Mouse (Mus musculus) Patski (cell line): ENCODE measurements at regions not wholly inside any gene's neighbourhood (a gene's known extent, or its start where the extent isn't known, plus 50 kb on each side); places are given as distances from the start of the nearest gene placed in this dataset.
A peak's percentile ranks its signal among the peaks of the same experiment; 100 is the strongest.

Experiments used
- ATAC-seq: fragments of 100-300 bp; one replicate; pipeline ENCODE4 v1.8.0; 2021
- CTCF ChIA-PET: fragments of 350-600 bp; sonication (Branson Sonifier 250); formaldehyde crosslinking; loops from one replicate; lab custom pipeline; 2022; ENCODE audit warnings: inconsistent platforms; lab: Charles Lee
- POLR2A ChIA-PET: fragments of 350-600 bp; sonication (Branson Sonifier 250); formaldehyde crosslinking; loops from one replicate; lab custom pipeline; 2022; ENCODE audit warnings: antibody characterized with exemption, inconsistent platforms; lab: Charles Lee
- DNase-seq: peaks from one replicate; pipeline ENCODE4 v3.0.0-alpha.2; 2011; ENCODE audit warnings: low read depth, low spot score
- H3K27me3 ChIP-seq: fragments of 371-371 bp; one replicate; pipeline ENCODE4 v1.5.1; 2021
- CTCF ChIP-seq: fragments of 100-300 bp; IDR thresholded peaks from one replicate; pipeline ENCODE4 v1.5.1; 2021
- in situ Hi-C: fragments of 300-500 bp; cut with MboI; formaldehyde crosslinking; loops from 3 replicates; pipeline ENCODE4 v1.11.1; 2018; ENCODE audit warnings: low pct_unique_long_range_greater_than_20kb, mixed read lengths

DNA sequence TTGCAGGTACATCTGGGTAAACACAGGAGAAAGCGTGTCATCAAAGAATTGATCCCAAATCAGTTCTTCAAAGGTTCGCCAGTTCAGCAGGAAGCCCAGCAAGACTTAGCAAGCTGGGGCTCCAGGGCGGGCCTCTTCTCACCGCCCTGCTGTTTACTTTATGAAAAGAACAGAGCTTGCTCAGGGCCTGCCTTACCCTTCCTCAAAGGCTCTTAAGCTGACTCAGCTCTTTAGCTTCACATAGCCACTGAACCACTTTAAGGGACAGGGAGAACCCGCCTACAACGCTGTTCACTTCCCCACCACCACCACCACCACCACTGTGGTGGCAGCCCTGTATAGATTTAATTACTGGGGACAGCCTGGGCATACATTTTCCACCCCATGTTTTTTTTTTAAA is 148.5 kb downstream of the Clic5 start:
- ATAC-seq, result no peak

DNA sequence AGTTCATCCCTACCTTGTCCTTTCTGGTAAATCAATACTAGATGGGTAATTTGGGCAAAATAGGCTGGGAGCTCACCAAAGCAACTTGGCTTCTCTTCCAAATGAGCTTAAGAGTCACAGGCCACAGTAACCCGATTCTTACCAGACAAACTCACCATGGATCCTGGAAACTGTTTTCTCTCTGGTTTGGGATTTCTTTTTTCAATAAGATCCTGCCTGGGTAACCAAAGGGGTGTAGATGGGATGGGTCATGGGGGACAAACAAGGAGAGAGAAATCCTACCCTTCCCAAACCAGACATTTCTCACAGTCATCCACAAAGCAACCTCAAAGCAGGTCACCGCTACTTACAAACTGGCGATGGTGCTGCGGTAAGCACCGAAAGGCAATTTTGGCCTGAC is 148.9 kb downstream of the Clic5 start:
- H3K27me3 ChIP-seq, result peaks cover 10% of the 10 kb centered on the region
- in situ Hi-C loops, result no loop called here
- ChIA-PET CTCF (no interaction called here), POLR2A (no interaction called here)
- no peak for DNase-seq
- ATAC-seq, result no peak
- TF ChIP-seq CTCF, result no peak

More for the DNA sequence above, 148.5 kb downstream of the Clic5 start:
- POLR2A ChIA-PET, result interaction anchor here (0.7 kb wide), 1 partner anchor 26 kb away, joined by 3 read pairs; no protein-coding TSS in a partner anchor
- TF ChIP-seq CTCF, result no peak
- H3K27me3 ChIP-seq, result peaks cover 10% of the 10 kb centered on the region
- CTCF ChIA-PET, result no interaction called here
- DNase-seq, result no peak
- in situ Hi-C loops, result no loop called here

DNA sequence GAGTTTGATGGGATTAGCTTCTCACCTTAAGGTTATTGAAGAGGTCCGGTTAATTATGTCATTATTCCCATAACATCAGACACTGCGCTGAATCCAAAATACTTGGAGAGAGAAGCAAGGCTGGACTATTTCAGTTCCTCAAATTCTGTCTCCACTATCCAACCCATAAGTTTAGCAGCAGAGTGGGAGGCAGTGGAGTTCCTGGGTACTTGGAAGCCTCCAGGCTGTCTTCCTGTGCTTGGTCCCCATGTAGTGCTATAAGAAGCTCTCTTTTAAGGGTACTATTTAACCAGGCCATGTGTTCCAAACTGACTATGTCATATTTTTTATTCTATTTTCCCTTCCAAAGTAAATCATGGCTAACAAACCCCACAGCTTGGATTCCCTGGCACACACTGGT is 156.2 kb downstream of the Clic5 start:
- DNase-seq (no peak), ATAC-seq (no peak)
- peaks cover 21% of the 10 kb centered on the region for H3K27me3 ChIP-seq
- ChIA-PET CTCF (interaction anchor here (1.2 kb wide), 1 partner anchor 19 kb away, joined by 3 read pairs; no protein-coding TSS in a partner anchor), POLR2A (no interaction called here)
- no peak for TF ChIP-seq CTCF
- in situ Hi-C loops, result no loop called here

DNA sequence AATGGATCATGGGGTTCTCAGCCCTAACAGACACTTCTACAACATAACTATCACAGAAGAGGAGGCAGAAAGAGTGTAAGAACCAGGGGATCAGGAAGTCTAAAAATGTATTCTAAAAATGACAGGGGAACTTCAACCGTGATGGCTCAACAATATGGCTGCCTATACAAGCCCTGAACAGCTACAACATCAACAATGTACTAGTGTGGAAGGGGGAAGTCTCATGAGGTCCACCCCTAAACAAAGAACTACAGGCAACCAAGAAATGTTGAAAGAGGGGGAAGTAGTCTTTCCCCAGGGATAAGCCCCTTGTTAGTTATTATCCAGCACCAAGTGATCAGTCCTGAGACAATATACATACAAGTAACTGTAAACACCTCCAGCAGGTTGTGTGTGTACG is 157.0 kb downstream of the Clic5 start:
- ATAC-seq, result no peak
- TF ChIP-seq CTCF, result no peak
- ChIA-PET CTCF (no interaction called here), POLR2A (no interaction called here)
- DNase-seq, result no peak
- H3K27me3 ChIP-seq, result peaks cover 21% of the 10 kb centered on the region
- in situ Hi-C loops, result no loop called here

DNA sequence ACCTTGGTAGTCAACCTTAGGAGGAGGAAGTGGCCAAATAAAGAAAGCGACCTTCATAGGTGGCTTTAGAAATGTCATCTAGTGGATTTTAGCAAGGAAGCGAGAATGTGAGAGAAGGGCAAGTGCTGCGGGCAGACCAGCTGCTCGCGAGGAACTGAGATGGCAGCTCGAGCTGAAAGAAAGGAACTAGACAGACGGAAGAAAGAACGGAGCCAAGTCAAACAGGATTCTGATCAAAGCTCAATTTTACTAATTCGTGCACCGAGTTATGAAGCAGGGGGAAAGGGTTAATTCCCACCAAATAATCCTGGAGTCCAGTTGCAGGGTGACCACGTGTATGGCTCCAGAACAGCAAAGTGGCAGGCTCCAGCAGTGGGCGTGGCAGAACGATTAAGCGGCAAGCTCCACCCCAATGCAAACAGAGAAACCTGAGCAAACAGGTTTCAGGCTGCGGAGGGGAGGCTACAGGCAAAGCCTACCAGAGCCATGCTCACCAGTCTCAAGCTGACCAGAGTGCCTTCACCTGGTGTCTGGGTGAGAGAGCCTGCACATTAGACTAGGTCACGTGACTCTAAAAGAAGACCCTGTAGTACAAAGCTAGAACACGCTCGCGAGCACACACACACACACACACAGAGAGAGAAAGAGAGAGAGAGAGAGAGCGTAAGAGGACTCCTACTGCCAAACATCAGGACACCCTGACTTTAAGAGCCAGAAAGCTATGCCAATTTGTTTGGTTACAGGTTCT is 162.0 kb downstream of the Clic5 start:
- CTCF ChIA-PET, result no interaction called here
- in situ Hi-C loops, result no loop called here
- DNase-seq (no peak), ATAC-seq (no peak)
- peaks cover 17% of the 10 kb centered on the region for H3K27me3 ChIP-seq
- POLR2A ChIA-PET, result no interaction called here
- TF ChIP-seq CTCF, result no peak

DNA sequence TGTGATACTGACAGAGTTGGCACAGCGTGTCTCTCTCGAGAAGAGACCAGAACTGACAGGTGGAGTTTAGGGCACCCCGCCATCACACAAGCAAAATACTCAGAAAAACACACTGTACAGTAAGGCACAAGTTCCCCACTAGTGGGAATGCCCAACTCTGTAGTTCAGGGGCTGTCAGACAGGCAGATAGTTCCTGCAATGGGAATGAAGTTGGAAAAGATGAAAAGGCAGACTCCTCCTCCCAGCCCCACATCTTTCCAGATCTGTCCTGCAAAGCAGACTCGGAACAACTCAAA is 162.5 kb downstream of the Clic5 start:
- DNase-seq (no peak), ATAC-seq (no peak)
- in situ Hi-C loops, result no loop called here
- CTCF ChIA-PET, result no interaction called here
- POLR2A ChIA-PET, result no interaction called here
- no peak for TF ChIP-seq CTCF
- H3K27me3 ChIP-seq, result peaks cover 17% of the 10 kb centered on the region

DNA sequence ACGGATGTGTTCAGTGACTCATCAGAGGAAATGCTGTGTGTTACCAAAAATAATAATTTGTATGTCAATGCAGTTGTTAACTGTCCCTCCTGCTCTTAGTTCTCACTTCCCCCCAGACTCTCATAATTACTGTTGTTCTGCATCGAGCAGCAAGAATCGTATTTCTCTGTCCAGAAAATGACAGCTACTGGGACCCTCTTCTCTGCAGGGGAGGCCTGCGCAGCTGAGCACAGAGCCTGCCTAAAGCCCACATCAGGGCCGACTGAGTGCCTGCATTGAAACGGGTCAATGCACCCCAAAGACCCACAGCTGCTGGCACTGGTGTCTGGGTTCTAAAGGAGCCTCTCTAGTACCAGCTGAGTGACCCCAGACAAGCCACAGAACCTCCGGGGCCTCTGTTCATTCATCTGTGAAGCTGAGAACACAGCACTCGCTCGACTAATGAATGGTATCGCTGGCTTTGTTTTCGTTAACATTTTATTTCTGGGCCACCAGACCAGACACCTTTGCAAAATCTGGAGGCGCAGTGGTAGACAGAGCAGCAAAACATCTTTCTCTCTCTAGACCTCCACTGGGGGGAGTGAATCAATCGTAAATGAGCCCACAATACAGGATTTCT is 163.2 kb downstream of the Clic5 start:
- peaks cover 11% of the 10 kb centered on the region for H3K27me3 ChIP-seq
- DNase-seq (peak; percentile 50), ATAC-seq (peak; percentile 47)
- TF ChIP-seq CTCF, result no peak
- in situ Hi-C loops, result no loop called here
- ChIA-PET CTCF (no interaction called here), POLR2A (no interaction called here)

DNA sequence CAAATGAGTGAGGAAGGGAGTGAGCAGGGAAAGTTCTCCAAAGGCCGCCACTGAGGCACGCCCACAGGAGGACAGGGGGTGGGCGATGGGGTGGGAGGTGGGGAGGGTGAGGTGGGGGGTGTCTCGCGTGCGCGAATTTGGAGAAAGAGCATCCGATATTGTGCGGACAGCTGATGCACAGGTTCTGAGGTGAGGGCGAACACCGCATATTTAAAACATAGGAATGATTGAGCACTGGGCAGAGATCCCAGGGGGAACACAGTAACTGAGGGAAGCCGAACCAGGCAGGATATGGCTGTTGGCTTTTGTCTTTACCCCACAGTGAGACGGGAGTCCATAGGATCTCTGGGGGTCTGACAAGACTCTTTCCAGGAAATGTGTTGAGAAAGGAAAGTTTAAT is 163.8 kb downstream of the Clic5 start:
- in situ Hi-C loops, result no loop called here
- CTCF ChIA-PET, result no interaction called here
- POLR2A ChIA-PET, result no interaction called here
- DNase-seq, result no peak
- no peak for TF ChIP-seq CTCF
- H3K27me3 ChIP-seq, result peaks cover 9% of the 10 kb centered on the region
- no peak for ATAC-seq

DNA sequence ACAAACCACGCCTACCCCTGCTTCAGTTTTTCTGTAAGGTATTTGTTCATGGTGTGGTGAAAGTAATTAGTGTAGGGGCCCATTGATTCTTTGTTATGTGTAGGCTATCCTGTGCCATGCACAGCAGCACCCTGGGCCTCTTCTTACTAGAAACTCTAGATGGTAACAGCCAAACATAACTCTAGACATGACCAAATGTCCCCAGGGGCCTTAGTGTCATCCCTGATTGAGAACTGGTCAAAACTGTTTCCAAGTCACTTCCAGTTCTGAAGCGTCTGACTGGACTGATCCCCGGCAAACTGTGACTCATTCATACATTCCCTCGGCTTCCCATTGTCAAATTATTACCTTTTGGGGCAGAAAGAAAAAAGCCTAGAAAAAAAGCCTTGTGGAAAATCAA is 174.7 kb downstream of the Clic5 start:
- DNase-seq (peak; percentile 31), ATAC-seq (no peak)
- in situ Hi-C loops, result no loop called here
- TF ChIP-seq CTCF, result no peak
- no peaks in the 10 kb centered on the region for H3K27me3 ChIP-seq
- ChIA-PET CTCF (no interaction called here), POLR2A (no interaction called here)

DNA sequence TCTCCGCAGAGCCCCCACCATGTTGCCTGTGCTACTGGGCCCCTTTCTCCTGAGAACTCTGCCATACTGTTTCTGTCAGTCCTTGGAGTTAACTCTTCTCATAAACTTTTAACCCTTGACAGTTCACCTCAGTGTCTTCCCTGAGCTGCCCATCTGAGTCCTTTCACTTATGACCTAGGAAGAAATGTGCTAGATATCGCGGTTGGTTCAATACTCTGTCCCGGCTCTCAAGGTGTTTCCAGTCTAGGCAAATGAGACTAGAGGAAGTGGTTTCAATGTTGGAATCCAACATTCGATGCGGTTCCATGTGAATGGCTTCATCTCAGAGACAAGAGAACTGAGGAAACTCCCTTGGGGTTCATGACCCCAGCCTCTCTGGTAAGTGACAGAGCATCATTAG is 176.1 kb downstream of the Clic5 start:
- ATAC-seq (no peak), DNase-seq (no peak)
- H3K27me3 ChIP-seq, result no peaks in the 10 kb centered on the region
- ChIA-PET CTCF (no interaction called here), POLR2A (no interaction called here)
- in situ Hi-C loops, result no loop called here
- no peak for TF ChIP-seq CTCF

DNA sequence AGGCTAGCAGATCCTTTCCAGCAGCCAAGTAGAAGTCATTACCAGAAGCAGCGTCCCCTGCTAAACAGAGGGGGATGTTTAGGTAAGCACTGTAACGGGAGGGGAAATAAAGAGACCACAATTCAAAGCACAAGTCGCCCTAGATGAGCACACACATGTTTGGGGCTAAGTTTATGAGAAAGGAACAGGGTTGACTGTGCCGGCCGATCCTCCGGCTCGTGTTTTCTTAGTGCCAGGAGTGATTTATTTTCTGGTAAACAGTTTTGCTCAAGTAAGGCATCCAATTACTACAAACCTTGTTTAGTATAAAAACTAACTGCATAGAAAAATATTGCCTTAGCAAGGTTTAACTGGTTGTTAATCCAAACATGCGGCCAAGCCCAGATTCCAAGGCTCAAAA is 178.1 kb downstream of the Clic5 start:
- DNase-seq, result no peak
- no peaks in the 10 kb centered on the region for H3K27me3 ChIP-seq
- no peak for ATAC-seq
- CTCF ChIA-PET, result no interaction called here
- POLR2A ChIA-PET, result no interaction called here
- in situ Hi-C loops, result no loop called here
- no peak for TF ChIP-seq CTCF
